Mouse (Mus musculus) MEL (cell line): ENCODE data around the gene Brinp1. TPM values are rescaled to one million over a fixed set of nuclear protein-coding genes. Genes with fewer than 3 reads are reported as not detected.

Source experiments
- DNase-seq: peaks from one replicate; pipeline ENCODE4 v3.0.0; 2011; ENCODE audit warnings: low read depth, low spot score
- H3K27ac ChIP-seq: 2 replicates; pipeline ENCODE4 v1.5.1; 2012; ENCODE audit warnings: low read depth, mild to moderate bottlenecking, control low read depth, low read length, moderate library complexity; ENCODE audit not compliant: control insufficient read depth
- H3K27me3 ChIP-seq, 2 experiments: fragments of 150-350 bp in 1 of 2; sonication (generic) in 1 of 2; 2 replicates each; pipeline ENCODE4 v1.6.1; 2012; ENCODE audit warnings: low read length in 2 of 2, mild to moderate bottlenecking in 2 of 2, improper control_type of control experiment in 1 of 2, moderate library complexity in 1 of 2; ENCODE audit not compliant: insufficient read depth in 2 of 2, control insufficient read depth in 1 of 2
- H3K36me3 ChIP-seq, 2 experiments: 2 replicates each; pipeline ENCODE4 v1.6.1; 2012 to 2014; ENCODE audit warnings: low read length in 2 of 2, improper control_type of control experiment in 1 of 2, inconsistent platforms in 1 of 2, mild to moderate bottlenecking in 1 of 2; ENCODE audit not compliant: insufficient read depth in 2 of 2, control insufficient read depth in 1 of 2
- H3K4me1 ChIP-seq, 2 experiments: fragments of 150-350 bp in 1 of 2; sonication (generic) in 1 of 2; 2 replicates each; pipeline ENCODE4 v1.6.1; 2012; ENCODE audit warnings: low read length in 2 of 2, improper control_type of control experiment in 1 of 2, mild to moderate bottlenecking in 1 of 2; ENCODE audit not compliant: insufficient read depth in 2 of 2, control insufficient read depth in 1 of 2
- H3K4me3 ChIP-seq, 2 experiments: fragments of 150-350 bp in 1 of 2; sonication (generic) in 1 of 2; 2 replicates each; pipeline ENCODE4 v1.5.1; 2012; ENCODE audit warnings: low read depth in 2 of 2, low read length in 2 of 2, mild to moderate bottlenecking in 2 of 2, moderate library complexity in 2 of 2, control low read depth in 1 of 2, improper control_type of control experiment in 1 of 2; ENCODE audit not compliant: control insufficient read depth in 1 of 2, insufficient read depth in 1 of 2
- H3K79me2 ChIP-seq: 2 replicates; pipeline ENCODE4 v1.6.1; 2012; ENCODE audit warnings: mild to moderate bottlenecking, low read length, moderate library complexity; ENCODE audit not compliant: control insufficient read depth, poor library complexity, insufficient read depth
- H3K9ac ChIP-seq: 2 replicates; pipeline ENCODE4 v1.6.1; 2012; ENCODE audit warnings: low read depth, mild to moderate bottlenecking, control low read depth, low read length, moderate library complexity; ENCODE audit not compliant: control insufficient read depth, poor library complexity, severe bottlenecking
- H3K9me3 ChIP-seq: fragments of 150-350 bp; sonication (generic); replicated peaks from 2 replicates; pipeline ENCODE4 v1.6.1; 2012; ENCODE audit warnings: mild to moderate bottlenecking, low read length, improper control_type of control experiment, moderate library complexity; ENCODE audit not compliant: insufficient read depth
- BHLHE40 ChIP-seq: IDR thresholded peaks from 2 replicates; pipeline ENCODE4 v1.6.1; 2012; ENCODE audit warnings: low read depth, mild to moderate bottlenecking, inconsistent platforms, low read length, improper control_type of control experiment, borderline replicate concordance
- CTCF ChIP-seq, 3 experiments: IDR thresholded peaks in 2 of 3; conservative IDR thresholded peaks in 1 of 3; 2 replicates each; pipeline ENCODE4 v1.5.1; 2011 to 2012; ENCODE audit warnings: low read length in 3 of 3, low read depth in 2 of 3, mild to moderate bottlenecking in 2 of 3, improper control_type of control experiment in 1 of 3, inconsistent platforms in 1 of 3, mixed read lengths in 1 of 3, moderate library complexity in 1 of 3; ENCODE audit not compliant: control insufficient read depth in 1 of 3, insufficient read depth in 1 of 3, poor library complexity in 1 of 3, severe bottlenecking in 1 of 3
- ETS1 ChIP-seq: IDR thresholded peaks from 2 replicates; pipeline ENCODE4 v1.6.1; 2012; ENCODE audit warnings: low read depth, mild to moderate bottlenecking, inconsistent platforms, low read length, improper control_type of control experiment, moderate library complexity
- GABPA ChIP-seq: IDR thresholded peaks from 2 replicates; pipeline ENCODE4 v1.6.1; 2012; ENCODE audit warnings: low read depth, mild to moderate bottlenecking, inconsistent platforms, low read length, improper control_type of control experiment, moderate library complexity
- JUND ChIP-seq: IDR thresholded peaks from 2 replicates; pipeline ENCODE4 v1.6.1; 2011; ENCODE audit warnings: low read depth, mild to moderate bottlenecking, improper control_type of control experiment, low read length
- KAT2A ChIP-seq: conservative IDR thresholded peaks from 2 replicates; pipeline ENCODE4 v1.6.1; 2012; ENCODE audit warnings: low read depth, low read length, improper control_type of control experiment, inconsistent platforms
- MAFK ChIP-seq: IDR thresholded peaks from 2 replicates; pipeline ENCODE4 v1.6.1; 2011; ENCODE audit warnings: low read depth, mild to moderate bottlenecking, low read length, improper control_type of control experiment, borderline replicate concordance
- MAX ChIP-seq: IDR thresholded peaks from 2 replicates; pipeline ENCODE4 v1.6.1; 2011; ENCODE audit warnings: low read length, improper control_type of control experiment
- MEF2A ChIP-seq: IDR thresholded peaks from 2 replicates; pipeline ENCODE4 v1.6.1; 2014; ENCODE audit warnings: low read depth, mild to moderate bottlenecking, inconsistent platforms, low read length, improper control_type of control experiment; ENCODE audit not compliant: poor library complexity, insufficient replicate concordance, severe bottlenecking; ENCODE audit errors: extremely low read depth
- NELFE ChIP-seq: IDR thresholded peaks from 2 replicates; pipeline ENCODE4 v1.6.1; 2011; ENCODE audit warnings: low read depth, low read length, improper control_type of control experiment
- NRF1 ChIP-seq: IDR thresholded peaks from 2 replicates; pipeline ENCODE4 v1.6.1; 2014; ENCODE audit warnings: low read depth, mild to moderate bottlenecking, inconsistent platforms, low read length, improper control_type of control experiment, moderate library complexity; ENCODE audit not compliant: poor library complexity, insufficient read depth, severe bottlenecking
- POLR2AphosphoS2 ChIP-seq: IDR thresholded peaks from 2 replicates; pipeline ENCODE4 v1.6.1; 2011; ENCODE audit warnings: low read length, improper control_type of control experiment
- POLR2AphosphoS5 ChIP-seq: IDR thresholded peaks from 2 replicates; pipeline ENCODE4 v1.6.1; 2012; ENCODE audit warnings: low read depth, borderline replicate concordance, mild to moderate bottlenecking, inconsistent platforms, low read length, moderate library complexity, mixed read lengths
- RAD21 ChIP-seq: IDR thresholded peaks from 2 replicates; pipeline ENCODE4 v1.6.1; 2011; ENCODE audit warnings: mild to moderate bottlenecking, low read depth, low read length, improper control_type of control experiment
- RCOR1 ChIP-seq: IDR thresholded peaks from 2 replicates; pipeline ENCODE4 v1.6.1; 2012; ENCODE audit warnings: low read depth, mild to moderate bottlenecking, inconsistent platforms, low read length, improper control_type of control experiment
- SIN3A ChIP-seq: IDR thresholded peaks from 2 replicates; pipeline ENCODE4 v1.6.1; 2012; ENCODE audit warnings: low read length, improper control_type of control experiment, inconsistent platforms
- TAL1 ChIP-seq: IDR thresholded peaks from 2 replicates; pipeline ENCODE4 v1.6.1; 2012; ENCODE audit warnings: mild to moderate bottlenecking, inconsistent platforms, low read length, moderate library complexity, mixed read lengths
- TCF12 ChIP-seq: IDR thresholded peaks from 2 replicates; pipeline ENCODE4 v1.6.1; 2014; ENCODE audit warnings: low read depth, mild to moderate bottlenecking, inconsistent platforms, low read length, improper control_type of control experiment, moderate library complexity
- USF1 ChIP-seq: IDR thresholded peaks from 2 replicates; pipeline ENCODE4 v1.6.1; 2014; ENCODE audit warnings: low read depth, mild to moderate bottlenecking, inconsistent platforms, low read length, improper control_type of control experiment, moderate library complexity
- USF2 ChIP-seq, 2 experiments: IDR thresholded peaks; 2 replicates each; pipeline ENCODE4 v1.6.1; 2011 to 2012; ENCODE audit warnings: improper control_type of control experiment in 2 of 2, low read length in 2 of 2, borderline replicate concordance in 1 of 2, inconsistent platforms in 1 of 2, low read depth in 1 of 2, mild to moderate bottlenecking in 1 of 2; ENCODE audit not compliant: insufficient read depth in 1 of 2
- ZC3H11A ChIP-seq: IDR thresholded peaks from 2 replicates; pipeline ENCODE4 v1.6.1; 2012; ENCODE audit warnings: low read depth, mild to moderate bottlenecking, inconsistent platforms, low read length, improper control_type of control experiment
- ZKSCAN1 ChIP-seq: IDR thresholded peaks from 2 replicates; pipeline ENCODE4 v1.6.1; 2012; ENCODE audit warnings: low read depth, mild to moderate bottlenecking, inconsistent platforms, low read length, improper control_type of control experiment, moderate library complexity
- polyA plus RNA-seq, 2 experiments: library from polyadenylated mRNA; stranded (reverse) in 1 of 2; unstranded in 1 of 2; fragments of >175 nt in 1 of 2; fragments of >200 nt in 1 of 2; gene quantifications; 2 replicates each; pipeline versions ENCODE4 v1.2.1 to v1.2.4; 2012; ENCODE audit warnings: low replicate concordance in 2 of 2, low read depth in 1 of 2; ENCODE audit not compliant: insufficient read length in 2 of 2, insufficient read depth in 1 of 2, missing spikeins in 1 of 2
- total RNA-seq: library from RNA; depleted of rRNA; stranded (reverse); fragments of 300-350 nt; gene quantifications from 2 replicates; pipeline ENCODE4 v1.2.3, GENCODE M21; 2012

Brinp1 gene
- total and polyA plus RNA-seq, 3 experiments = not detected

GRCm38 (mm10) chr4:68926091-68926490 lies 28.1 kb downstream of the Brinp1 start:
- TF ChIP-seq KAT2A (no peak), ZKSCAN1 (no peak), RCOR1 (no peak), ETS1 (no peak), NELFE (no peak)
- H3K27me3 ChIP-seq = no peaks in the 10 kb centered on the region
- no peak for DNase-seq
- H3K79me2 ChIP-seq = no peaks in the 10 kb centered on the region
- H3K9ac ChIP-seq = no peak overlapping the region
- no peaks in the 10 kb centered on the region for H3K36me3 ChIP-seq
- no peaks in the 10 kb centered on the region for H3K9me3 ChIP-seq
- H3K4me1 ChIP-seq = no peaks in the 10 kb centered on the region
- no peak overlapping the region for H3K27ac ChIP-seq
- no peak overlapping the region for H3K4me3 ChIP-seq

- no peak overlapping the region for H3K4me3 ChIP-seq
- no peak for DNase-seq
- TF ChIP-seq NRF1 = no peak
- TF ChIP-seq USF2 (IDR thresholded peaks at IDR 0.05; ENCODE audit: borderline replicate concordance in 1 of 2, insufficient read depth in 1 of 2, low read depth in 1 of 2, low read length in 2 of 2) = no peak
- no peak for TF ChIP-seq RCOR1
- no peak for TF ChIP-seq POLR2AphosphoS2
- no peak for TF ChIP-seq TCF12
- no peak for TF ChIP-seq MAX
- no peak for TF ChIP-seq USF1
- TF ChIP-seq MEF2A = no peak
- TF ChIP-seq GABPA = no peak
- TF ChIP-seq ZC3H11A = no peak
- TF ChIP-seq MAFK = no peak
- TF ChIP-seq RAD21 = no peak
- TF ChIP-seq TAL1 = no peak
- no peak for TF ChIP-seq SIN3A
- no peak for TF ChIP-seq BHLHE40
- TF ChIP-seq CTCF (IDR thresholded peaks at IDR 0.05 in 2 of 3, conservative IDR thresholded peaks at IDR 0.05 in 1 of 3; ENCODE audit: control insufficient read depth in 1 of 3, insufficient read depth in 1 of 3, low read depth in 2 of 3, low read length in 3 of 3, poor library complexity in 1 of 3, severe bottlenecking in 1 of 3) = no peak
- no peak for TF ChIP-seq POLR2AphosphoS5
- TF ChIP-seq JUND = no peak
- TF ChIP-seq, all 39 proteins: peak for 0
- Histone ChIP-seq H3K9ac (no peak overlapping the region), H3K27ac (no peak overlapping the region), H3K4me1 (no peaks in the 10 kb centered on the region), H3K36me3 (no peaks in the 10 kb centered on the region), H3K79me2 (no peaks in the 10 kb centered on the region), H3K27me3 (no peaks in the 10 kb centered on the region), H3K9me3 (no peaks in the 10 kb centered on the region)
Measured at GRCm38 (mm10) chr4:68922944-68923343, 31.3 kb downstream of the Brinp1 start.
